Mouse (Mus musculus) heart, postnatal 14 days (tissue): ENCODE data around the gene Mrps24. TPM values are rescaled to one million over a fixed set of nuclear protein-coding genes. Genes with fewer than 3 reads are reported as not detected.

Experiments
- DNase-seq, 2 experiments: peaks; one replicate each; pipeline ENCODE4 v3.0.0; 2021 to 2022
- intact Hi-C: fragments of 180-260 bp; cut with DNase I; formaldehyde crosslinking; loops from one replicate; pipeline ENCODE4 v1.15.1; 2025
- long read RNA-seq, 2 experiments: library from polyadenylated mRNA; stranded (forward); transcript quantifications; one replicate each; pipeline ENCODE4 v2.0.0; 2021
- total RNA-seq, 2 experiments: library from RNA; stranded (reverse); gene quantifications; 2 replicates each; pipeline ENCODE4 v1.2.3; 2021

Mrps24 gene
- 100 to 1,000 TPM; 129 to 130 TPM for total RNA-seq
- long read RNA-seq, experiment 1, transcript Mrps24-205 (4 exons, 995 nt) = major isoform, 107 of 132 reads
- long read RNA-seq, experiment 1, transcript Mrps24-201 (3 exons, 700 nt) = minor isoform, 6 of 132 reads
- long read RNA-seq, experiment 1, transcript Mrps24-203 (3 exons, 503 nt) = minor isoform, 7 of 132 reads
- long read RNA-seq, experiment 1, partial matches to known transcripts = 0 of 132 reads
- long read RNA-seq, experiment 1, other reads (novel, unspliced or antisense) = 12 of 132 reads
- long read RNA-seq, experiment 2, transcript Mrps24-205 (4 exons, 995 nt) = major isoform, 109 of 131 reads
- long read RNA-seq, experiment 2, partial matches to known transcripts = 1 of 131 reads
- long read RNA-seq, experiment 2, other reads (novel, unspliced or antisense) = 12 of 131 reads

GRCm38 (mm10) chr11:5715630-5716105, at the start of gene Mrps24:
Mrps24 (minus strand) TSS chr11:5715680.
- no peak for DNase-seq
- intact Hi-C loops = loop anchor here (5.0 kb wide), 1 partner anchor 172 kb away; no protein-coding TSS in a partner anchor

GRCm38 (mm10) chr11:5762633-5762982, 47.1 kb upstream of the Mrps24 start:
- no peak for DNase-seq
- intact Hi-C loops = no loop called here

GRCm38 (mm10) chr11:5761820-5762632, 46.5 kb upstream of the Mrps24 start, which contains the start of gene Urgcp:
Urgcp (minus strand) TSS chr11:5762376.
- intact Hi-C loops = loop anchor here (2.0 kb wide), 1 partner anchor 21 kb away; no protein-coding TSS in a partner anchor
- peak; percentile 95 to 96 for DNase-seq

GRCm38 (mm10) chr11:5753755-5754154, 38.3 kb upstream of the Mrps24 start:
- intact Hi-C loops = no loop called here
- no peak for DNase-seq

GRCm38 (mm10) chr11:5744951-5745350, 29.5 kb upstream of the Mrps24 start:
- DNase-seq = no peak
- intact Hi-C loops = no loop called here

- intact Hi-C loops = no loop called here
- DNase-seq = no peak
Measured at GRCm38 (mm10) chr11:5742106-5742505, 26.6 kb upstream of the Mrps24 start.

GRCm38 (mm10) chr11:5740965-5741627, 25.6 kb upstream of the Mrps24 start:
- intact Hi-C loops = loop anchor here (2.0 kb wide), 1 partner anchor 20 kb away; no protein-coding TSS in a partner anchor
- DNase-seq = peak; percentile 87 to 91

GRCm38 (mm10) chr11:5740599-5740964, 25.1 kb upstream of the Mrps24 start:
- DNase-seq = peak in 1 of 2 experiments; percentile 52
- intact Hi-C loops = loop anchor here (2.0 kb wide), 1 partner anchor 20 kb away; no protein-coding TSS in a partner anchor

- no peak for DNase-seq
- intact Hi-C loops = loop anchor here (2.0 kb wide), 1 partner anchor 21 kb away; no protein-coding TSS in a partner anchor
Measured at GRCm38 (mm10) chr11:5739846-5740245, 24.4 kb upstream of the Mrps24 start.

GRCm38 (mm10) chr11:5738888-5739632, 23.6 kb upstream of the Mrps24 start:
- DNase-seq = no peak
- intact Hi-C loops = no loop called here

GRCm38 (mm10) chr11:5737137-5737536, 21.7 kb upstream of the Mrps24 start:
- intact Hi-C loops = no loop called here
- no peak for DNase-seq

- no peak for DNase-seq
- intact Hi-C loops = no loop called here
Measured at GRCm38 (mm10) chr11:5734323-5734722, 18.8 kb upstream of the Mrps24 start.

- intact Hi-C loops = no loop called here
- DNase-seq = no peak
Measured at GRCm38 (mm10) chr11:5732401-5732800, 16.9 kb upstream of the Mrps24 start.

- intact Hi-C loops = no loop called here
- DNase-seq = no peak
Measured at GRCm38 (mm10) chr11:5729582-5729981, 14.1 kb upstream of the Mrps24 start.

- intact Hi-C loops = loop anchor here (5.0 kb wide), 1 partner anchor 169 kb away; no protein-coding TSS in a partner anchor
- no peak for DNase-seq
Measured at GRCm38 (mm10) chr11:5718611-5719354, 3.3 kb upstream of the Mrps24 start.

- DNase-seq = peak; percentile 29 to 50
- intact Hi-C loops = loop anchor here (5.0 kb wide), 1 partner anchor 170 kb away; no protein-coding TSS in a partner anchor
Measured at GRCm38 (mm10) chr11:5716938-5717705, 1.6 kb upstream of the Mrps24 start.

- intact Hi-C loops = loop anchor here (5.0 kb wide), 1 partner anchor 171 kb away; no protein-coding TSS in a partner anchor
- no peak for DNase-seq
Measured at GRCm38 (mm10) chr11:5716246-5716645, 766 bp upstream of the Mrps24 start.

GRCm38 (mm10) chr11:5715179-5715578, 301 bp downstream of the Mrps24 start:
- DNase-seq = no peak
- intact Hi-C loops = loop anchor here (5.0 kb wide), 1 partner anchor 172 kb away; no protein-coding TSS in a partner anchor
